Mouse (Mus musculus) ES-Bruce4 (cell line): ENCODE results near the gene Siah1a. TPM values are rescaled to one million over a fixed set of nuclear protein-coding genes. Genes with fewer than 3 reads are reported as not detected.

Experiments
- H3K27ac ChIP-seq: 2 replicates; pipeline ENCODE4 v1.5.1; 2012; ENCODE audit warnings: low read length, inconsistent platforms; ENCODE audit not compliant: insufficient read depth
- H3K27me3 ChIP-seq: 2 replicates; pipeline ENCODE4 v1.6.1; 2012; ENCODE audit warnings: mild to moderate bottlenecking, low read length, inconsistent platforms; ENCODE audit not compliant: control insufficient read depth, poor library complexity, insufficient read depth, severe bottlenecking
- H3K36me3 ChIP-seq: 2 replicates; pipeline ENCODE4 v1.6.1; 2012; ENCODE audit warnings: inconsistent platforms, mild to moderate bottlenecking, low read length, moderate library complexity; ENCODE audit not compliant: control insufficient read depth, poor library complexity, insufficient read depth, severe bottlenecking
- H3K4me1 ChIP-seq: one replicate; pipeline ENCODE4 v1.8.1; 2011; ENCODE audit warnings: low read length; ENCODE audit not compliant: control insufficient read depth, insufficient read depth
- H3K4me3 ChIP-seq: 2 replicates; pipeline ENCODE4 v1.5.1; 2011; ENCODE audit warnings: low read depth, mild to moderate bottlenecking, low read length
- H3K9ac ChIP-seq: 2 replicates; pipeline ENCODE4 v1.6.1; 2012; ENCODE audit warnings: low read depth, mild to moderate bottlenecking, inconsistent platforms; ENCODE audit not compliant: poor library complexity, severe bottlenecking
- H3K9me3 ChIP-seq: replicated peaks from 2 replicates; pipeline ENCODE4 v1.6.1; 2012; ENCODE audit warnings: mild to moderate bottlenecking, low read length, inconsistent platforms; ENCODE audit not compliant: control insufficient read depth, poor library complexity, insufficient read depth, severe bottlenecking
- CTCF ChIP-seq: IDR thresholded peaks from one replicate; pipeline ENCODE4 v1.8.1; 2011; ENCODE audit warnings: low read depth, low read length
- EP300 ChIP-seq: IDR thresholded peaks from 2 replicates; pipeline ENCODE4 v1.6.1; 2011; ENCODE audit warnings: low read depth, low read length; ENCODE audit not compliant: insufficient read depth
- POLR2A ChIP-seq: IDR thresholded peaks from one replicate; pipeline ENCODE4 v1.8.1; 2011; ENCODE audit warnings: low read length; ENCODE audit not compliant: insufficient read depth
- polyA plus RNA-seq: library from polyadenylated mRNA; stranded (reverse); fragments of >200 nt; gene quantifications from 2 replicates; pipeline ENCODE4 v1.2.4, GENCODE M21; 2011; ENCODE audit warnings: low read depth; ENCODE audit not compliant: missing spikeins, insufficient read depth, insufficient read length

The Siah1a gene
- polyA plus RNA-seq, 1 experiment: 20.9 TPM

DNA sequence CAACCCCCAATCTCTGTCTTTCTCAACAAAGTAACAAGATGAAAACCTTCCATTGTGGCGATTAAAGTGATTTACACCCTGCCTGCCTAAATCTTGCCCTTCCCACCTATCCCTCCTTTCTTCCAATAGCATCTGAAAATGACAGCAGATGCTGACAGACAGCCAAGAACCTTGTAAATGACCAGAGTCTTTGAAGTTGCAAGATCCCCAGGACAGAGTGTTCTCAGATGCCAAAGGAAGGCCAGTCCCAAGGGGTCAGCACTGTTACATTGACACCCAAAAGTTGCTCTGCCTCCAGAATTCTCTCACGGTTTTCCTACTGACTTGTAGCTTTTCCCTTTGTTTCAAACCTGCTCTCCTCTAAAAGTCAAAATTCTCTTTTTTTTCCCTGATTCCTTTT is 4.1 kb upstream of the Siah1a start:
- no peak for TF ChIP-seq EP300
- no peak for TF ChIP-seq POLR2A
- no peak for TF ChIP-seq CTCF
- Histone ChIP-seq H3K36me3 (no peaks in the 10 kb centered on the region), H3K9ac (no peak overlapping the region), H3K9me3 (no peaks in the 10 kb centered on the region; the same call in 1 of the 2 replicates), H3K4me1 (no peaks in the 10 kb centered on the region), H3K4me3 (no peak overlapping the region), H3K27me3 (no peaks in the 10 kb centered on the region), H3K27ac (no peak overlapping the region)

- Histone ChIP-seq H3K9ac (peak overlapping the region; percentile 99), H3K9me3 (no peaks in the 10 kb centered on the region), H3K36me3 (no peaks in the 10 kb centered on the region), H3K4me1 (no peaks in the 10 kb centered on the region), H3K27me3 (no peaks in the 10 kb centered on the region), H3K4me3 (peak overlapping the region; percentile 88), H3K27ac (no peak overlapping the region)
- TF ChIP-seq POLR2A (no peak), EP300 (no peak), CTCF (no peak)
These were observed 777 bp upstream of the Siah1a start for GRCm38 (mm10) chr8:86746511-86746910.

DNA sequence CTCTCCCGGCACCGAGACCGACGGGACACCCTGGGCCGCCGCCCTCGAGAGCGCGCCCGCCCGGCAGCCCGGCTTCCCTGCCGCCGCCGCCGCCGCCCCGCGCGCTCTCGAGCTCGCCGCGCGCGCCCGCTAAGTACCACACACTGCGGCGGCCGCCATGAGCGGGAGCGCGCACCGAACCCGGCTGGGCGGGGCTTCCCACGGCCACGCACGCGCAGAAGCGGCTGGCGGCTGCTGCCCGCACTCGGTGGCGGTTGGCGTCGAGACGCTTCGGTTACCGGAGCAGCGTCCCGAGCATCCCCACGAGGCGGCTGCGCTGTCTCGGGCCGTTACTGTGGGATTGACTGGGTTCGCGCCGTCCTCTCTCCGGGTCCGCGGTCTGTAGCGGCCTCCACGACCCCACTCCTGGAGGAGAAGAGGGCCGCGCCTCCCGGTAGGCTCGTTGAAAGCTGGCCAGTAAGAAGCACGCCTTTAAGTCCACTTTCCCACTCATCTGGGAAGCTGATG is 254 bp upstream of the Siah1a start:
- Histone ChIP-seq H3K9me3 (no peaks in the 10 kb centered on the region), H3K27ac (0 out of 2 replicates have a peak overlapping the region, but pooled peaks have one; percentile 94), H3K4me3 (peak overlapping the region; percentile 89), H3K9ac (peak overlapping the region; percentile 99), H3K4me1 (no peaks in the 10 kb centered on the region), H3K27me3 (no peaks in the 10 kb centered on the region), H3K36me3 (no peaks in the 10 kb centered on the region)
- TF ChIP-seq POLR2A (peak; percentile 82), CTCF (no peak), EP300 (no peak)

GRCm38 (mm10) chr8:86744313-86745220 is 1.2 kb downstream of the Siah1a start:
- Histone ChIP-seq H3K9me3 (peaks cover 6% of the 10 kb centered on the region), H3K9ac (peak overlapping the region; percentile 99), H3K4me3 (peak overlapping the region; percentile 89), H3K27me3 (no peaks in the 10 kb centered on the region; the same call in 1 of the 2 replicates), H3K4me1 (no peaks in the 10 kb centered on the region), H3K36me3 (no peaks in the 10 kb centered on the region), H3K27ac (peak overlapping the region; percentile 94)
- TF ChIP-seq POLR2A: no peak
- TF ChIP-seq CTCF: no peak
- TF ChIP-seq EP300: no peak

DNA sequence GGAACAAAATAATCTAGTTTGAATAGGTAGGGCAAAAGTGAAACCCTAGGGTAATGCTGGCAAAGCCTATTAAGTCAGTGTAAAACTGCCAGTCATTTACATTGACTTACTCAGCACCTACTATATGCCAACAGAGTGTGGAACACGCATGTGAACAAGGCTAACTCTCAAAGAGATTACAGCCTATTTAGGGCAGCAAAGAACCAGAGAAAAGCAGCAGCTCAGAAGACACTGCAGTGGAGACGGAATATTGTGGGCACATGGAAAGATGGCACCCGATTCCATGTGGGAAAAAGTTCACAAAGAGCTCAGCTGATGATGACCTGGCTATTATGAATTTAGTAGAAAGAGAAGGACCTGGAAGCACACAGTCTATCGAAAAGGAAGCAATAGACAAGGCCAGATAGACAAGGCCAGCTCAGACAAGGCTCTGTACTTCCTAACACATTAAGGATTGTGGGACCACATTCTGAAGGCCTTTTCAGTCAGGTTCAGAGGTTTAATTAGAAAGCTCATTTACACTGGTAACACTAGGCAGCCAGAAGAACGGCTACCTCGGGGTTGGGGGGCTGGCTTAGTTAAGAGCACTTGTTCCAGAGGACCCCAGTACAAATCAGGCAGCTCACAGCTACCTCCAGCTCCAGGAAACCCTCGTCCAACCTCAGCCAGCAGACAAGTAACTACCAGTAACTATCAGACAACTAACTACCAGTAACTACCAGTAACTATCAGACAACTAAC is 3.0 kb downstream of the Siah1a start:
- TF ChIP-seq CTCF (no peak), POLR2A (no peak), EP300 (no peak)
- Histone ChIP-seq H3K9ac (no peak overlapping the region), H3K36me3 (no peaks in the 10 kb centered on the region), H3K4me3 (no peak overlapping the region), H3K27me3 (no peaks in the 10 kb centered on the region; the same call in 1 of the 2 replicates), H3K4me1 (no peaks in the 10 kb centered on the region), H3K27ac (no peak overlapping the region), H3K9me3 (peaks cover 13% of the 10 kb centered on the region)
